Mouse (Mus musculus) CD8-positive naive resting alpha-beta T cell, adult 2 months (primary cell): Measurements from ENCODE around the gene Zfp853.

Experiments
- DNase-seq, 2 experiments: peaks; one replicate each; pipeline ENCODE4 v3.0.0; 2022; ENCODE audit warnings: low read depth in 2 of 2, low spot score in 2 of 2

Gene Zfp853

GRCm38 (mm10) chr5:143293404-143293803 is at the start of gene Zfp853:
Gene Zfp853, minus strand, starts transcription at chr5:143293623.
- DNase-seq, result no peak

DNA sequence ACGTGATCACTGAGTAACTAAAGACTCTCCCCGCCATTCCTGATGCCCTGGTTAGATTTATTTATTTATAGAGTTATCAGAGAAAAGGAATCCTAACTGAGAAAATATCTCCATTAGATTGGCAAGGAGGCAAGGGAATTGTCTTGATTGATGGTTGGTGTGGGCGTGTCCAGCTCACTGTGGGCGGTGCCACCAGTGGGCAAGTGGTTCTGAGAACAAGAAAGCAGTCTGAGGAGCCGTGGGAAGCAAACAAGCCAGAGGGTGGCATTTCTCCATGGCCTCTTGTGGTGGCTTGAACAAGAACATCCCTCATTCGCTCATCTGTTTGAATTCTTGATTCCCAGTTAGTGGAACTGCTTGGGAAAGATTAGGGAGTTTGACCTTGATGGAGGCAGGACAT is 46.2 kb upstream of the Zfp853 start:
- DNase-seq, result no peak

DNA sequence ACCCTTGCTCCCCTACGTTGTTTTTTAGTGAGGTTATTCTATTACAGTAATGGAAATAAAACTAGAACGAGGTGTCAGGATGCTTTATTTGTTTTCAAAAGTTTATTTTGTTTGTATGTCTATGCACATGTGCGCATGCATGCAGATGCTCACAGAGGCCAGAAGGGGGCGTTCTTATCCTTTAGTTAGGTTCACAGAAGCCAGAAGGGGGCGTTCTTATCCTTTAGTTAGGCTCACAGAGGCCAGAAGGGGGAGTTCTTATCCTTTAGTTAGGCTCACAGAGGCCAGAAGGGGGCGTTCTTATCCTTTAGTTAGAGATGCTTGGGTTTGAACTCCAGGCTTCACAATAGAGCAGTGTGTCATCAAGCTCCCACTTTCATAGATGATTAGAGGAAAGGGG is 43.1 kb upstream of the Zfp853 start:
- no peak for DNase-seq

DNA sequence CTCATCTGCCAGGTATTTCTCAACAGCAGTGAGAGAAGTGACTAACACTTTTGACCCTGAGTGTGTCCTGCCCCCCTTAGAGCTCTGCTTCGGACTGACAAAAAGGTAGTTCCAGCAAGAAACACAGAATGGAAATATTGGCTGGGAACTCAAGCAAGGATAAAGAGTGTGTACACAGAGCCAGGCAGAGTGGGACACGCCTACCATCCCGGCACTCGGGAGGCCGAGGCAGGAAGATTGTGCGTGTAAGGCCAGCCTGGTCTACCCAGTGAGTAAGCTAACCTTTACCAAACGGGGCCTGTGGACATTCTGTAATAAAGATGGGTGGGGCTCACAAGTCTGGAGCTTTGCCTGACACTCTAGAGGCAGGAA is 41.7 kb upstream of the Zfp853 start:
- DNase-seq, result no peak

- no peak for DNase-seq
Observed at GRCm38 (mm10) chr5:143334418-143335088, 41.1 kb upstream of the Zfp853 start.

DNA sequence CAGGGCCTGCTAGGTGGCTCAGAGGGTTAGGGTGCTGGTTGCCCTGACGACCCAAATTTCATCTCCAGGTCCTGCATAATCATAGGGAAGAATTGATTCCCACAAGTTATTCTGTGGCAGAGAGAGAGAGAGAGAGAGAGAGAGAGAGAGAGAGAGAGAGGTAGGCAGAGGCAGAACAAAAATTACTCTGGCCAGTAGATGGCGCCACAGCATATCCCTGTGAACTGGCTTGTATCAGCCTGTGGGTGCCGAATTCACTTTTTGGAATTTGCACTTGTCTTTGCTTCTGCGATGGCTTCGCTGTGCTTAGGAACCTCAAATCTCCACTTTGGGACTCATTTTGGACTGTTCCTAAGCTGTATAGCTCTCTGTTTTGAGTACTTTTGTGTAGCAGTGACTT is 40.4 kb upstream of the Zfp853 start:
- peak; percentile 71 to 76 for DNase-seq

DNA sequence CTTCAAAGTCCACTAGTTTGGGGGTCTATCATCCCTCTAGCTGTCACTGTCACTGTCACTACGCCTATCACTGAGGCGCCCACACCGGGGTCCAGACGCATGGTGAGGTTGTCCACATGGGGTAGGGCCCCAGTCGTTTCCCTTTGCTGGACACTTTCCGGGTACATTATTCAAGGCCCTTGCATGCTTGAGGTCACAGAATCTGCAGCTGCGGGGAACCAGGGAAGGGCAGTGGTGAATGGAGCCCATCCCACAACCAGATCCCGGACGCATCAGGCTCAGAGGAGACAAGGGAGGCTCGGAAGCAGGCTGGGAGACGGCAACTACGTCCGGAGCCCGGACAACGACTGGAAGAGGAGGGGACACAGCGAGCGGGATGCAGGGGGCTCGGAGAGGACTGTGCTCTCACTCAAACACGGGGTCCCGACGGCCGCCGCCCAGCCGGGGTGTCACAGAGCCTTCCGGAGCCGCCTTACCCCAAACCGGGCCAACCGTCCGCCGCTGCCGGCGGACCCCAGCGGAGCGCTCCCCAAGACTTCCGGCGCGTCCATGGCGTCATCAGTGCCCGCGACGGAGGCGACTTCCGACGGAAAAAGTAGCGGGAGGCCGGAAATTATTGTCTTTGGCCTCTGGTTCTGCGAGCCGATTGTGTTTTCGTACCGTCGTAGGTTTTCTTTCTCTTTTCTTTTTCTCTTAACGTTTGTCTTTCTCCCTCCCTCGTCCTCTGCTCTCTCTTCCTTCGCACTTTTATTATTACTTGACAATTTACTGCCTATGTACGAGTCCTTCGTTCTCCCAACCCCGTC is 35.5 kb upstream of the Zfp853 start, which contains the start of gene Zdhhc4:
Gene Zdhhc4 (minus strand): TSS at position 567 of the 806 bp plus-strand sequence.
- DNase-seq, result peak; percentile 77 to 86

- DNase-seq, result no peak
Observed at GRCm38 (mm10) chr5:143317288-143317610, 23.8 kb upstream of the Zfp853 start.

DNA sequence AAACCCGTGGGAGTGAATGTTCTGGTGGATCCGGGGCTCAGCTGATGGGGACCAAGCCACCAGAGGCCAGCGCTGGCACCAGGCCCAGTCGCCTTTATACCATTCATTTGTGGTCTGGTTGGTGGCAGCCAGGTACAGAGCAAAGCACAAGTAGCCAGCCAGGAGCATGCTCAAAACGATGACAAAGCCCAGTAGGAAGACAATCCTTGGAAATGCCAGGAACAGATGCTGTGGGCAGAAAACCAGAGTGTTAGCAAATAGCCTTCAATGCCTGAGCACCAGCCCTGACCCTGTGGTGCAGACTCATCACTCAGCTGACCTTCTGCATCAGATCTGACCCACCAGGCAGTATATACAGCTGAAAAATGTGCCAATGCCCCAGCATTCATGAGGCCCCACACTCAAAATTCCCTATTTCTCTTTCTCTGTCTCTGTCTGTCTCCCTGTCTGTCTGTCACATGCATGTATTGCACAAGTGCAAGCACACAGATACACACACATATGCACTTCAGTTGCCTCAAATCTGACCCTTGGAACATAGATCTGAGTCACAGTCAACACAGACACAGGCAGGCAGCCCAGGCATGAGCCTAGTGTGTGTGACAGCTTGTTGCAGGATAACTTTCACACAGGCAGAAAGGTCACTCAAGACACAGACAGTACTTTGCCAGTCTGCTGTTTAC is 23.3 kb upstream of the Zfp853 start:
- DNase-seq, result no peak

DNA sequence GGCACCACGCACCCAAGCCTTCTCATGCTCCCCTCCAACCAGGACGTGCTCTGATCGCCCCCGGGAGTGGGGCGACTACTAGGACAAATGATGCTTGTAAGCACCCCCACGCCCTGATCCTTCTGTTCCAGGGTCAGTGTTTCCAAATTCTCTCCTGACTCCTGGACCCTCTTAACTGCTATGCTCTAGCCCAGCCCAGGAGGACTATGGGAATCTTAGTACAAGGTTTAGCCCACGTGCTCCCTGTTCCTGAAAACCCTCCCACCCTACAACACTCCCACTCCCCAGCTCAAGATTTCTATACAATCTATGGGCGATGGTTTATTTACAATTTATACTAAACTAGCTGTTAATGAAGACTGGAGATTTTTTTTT is 22.1 kb upstream of the Zfp853 start:
- no peak for DNase-seq

DNA sequence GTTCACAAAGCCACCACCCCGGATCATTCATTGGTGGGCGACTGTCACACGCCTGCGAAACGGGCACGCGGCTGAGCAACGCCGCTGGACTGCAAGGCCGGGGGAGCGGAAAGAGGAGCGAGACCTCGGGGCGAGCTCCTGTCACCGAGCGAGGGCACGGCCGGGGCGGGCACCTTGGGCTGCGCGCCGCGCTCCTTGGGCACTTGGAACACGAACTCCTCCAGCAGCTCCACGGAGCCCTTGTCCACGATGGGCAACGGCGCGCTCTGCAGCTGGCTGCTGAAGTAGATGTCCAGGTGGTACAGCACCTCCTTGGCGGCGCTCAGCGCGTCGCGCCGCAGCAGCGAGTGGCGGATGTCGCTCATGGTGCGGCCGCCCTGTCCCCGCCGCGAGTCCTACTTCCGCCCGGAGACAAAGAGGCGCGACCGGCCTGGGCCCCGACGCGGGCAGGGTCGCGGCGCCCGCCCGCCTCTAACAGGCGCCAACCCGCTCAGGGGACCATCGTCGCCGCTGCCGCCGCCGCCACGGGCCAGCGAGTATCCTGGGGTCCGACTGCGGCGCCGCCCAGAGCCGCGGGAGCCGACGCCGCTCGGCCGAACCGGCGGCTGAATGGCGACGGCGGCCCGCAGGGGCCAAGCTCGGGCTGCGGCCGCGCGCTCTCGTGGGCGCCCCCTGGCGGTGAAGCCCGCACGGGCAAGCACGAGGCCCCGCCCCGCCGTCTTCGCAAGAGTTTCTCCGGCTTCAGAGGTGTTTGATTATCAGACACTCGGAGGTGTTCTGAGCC is 21.5 kb upstream of the Zfp853 start, which contains the start of gene E130309D02Rik:
Gene E130309D02Rik (minus strand): TSS at position 631 of the 784 bp plus-strand sequence.
- peak; percentile 92 to 93 for DNase-seq

DNA sequence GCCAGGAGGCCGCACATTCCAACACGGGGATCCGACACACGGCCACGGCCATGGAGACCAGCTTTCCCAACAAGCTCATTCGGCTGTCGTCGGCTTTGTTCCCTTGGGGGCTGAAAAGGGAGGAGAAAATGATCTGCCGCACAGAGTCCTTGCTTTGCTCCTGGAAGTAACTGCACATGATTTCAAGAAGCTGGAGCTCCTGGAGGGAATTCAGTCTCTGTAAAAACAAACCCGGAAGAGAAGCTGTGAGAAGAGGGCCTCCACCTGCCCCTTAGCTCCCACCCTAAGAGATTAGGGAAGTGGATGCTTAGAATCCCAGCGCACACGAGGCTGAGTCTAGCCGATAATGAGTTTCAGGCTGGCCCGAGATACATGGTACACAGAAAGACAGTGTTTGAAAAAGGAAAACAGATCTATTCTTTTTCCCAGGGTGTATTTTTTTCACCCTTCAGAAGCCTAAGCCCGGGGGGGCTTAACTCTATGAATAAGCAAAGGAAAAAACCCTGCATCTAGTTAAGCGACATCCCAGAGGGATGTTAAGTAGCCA is 20.8 kb upstream of the Zfp853 start:
- no peak for DNase-seq

- DNase-seq, result peak; percentile 80 to 85
Observed at GRCm38 (mm10) chr5:143311886-143312285, 18.5 kb upstream of the Zfp853 start.

- DNase-seq, result no peak
Observed at GRCm38 (mm10) chr5:143309916-143310315, 16.5 kb upstream of the Zfp853 start.

- DNase-seq, result no peak
Observed at GRCm38 (mm10) chr5:143308825-143309224, 15.4 kb upstream of the Zfp853 start.

DNA sequence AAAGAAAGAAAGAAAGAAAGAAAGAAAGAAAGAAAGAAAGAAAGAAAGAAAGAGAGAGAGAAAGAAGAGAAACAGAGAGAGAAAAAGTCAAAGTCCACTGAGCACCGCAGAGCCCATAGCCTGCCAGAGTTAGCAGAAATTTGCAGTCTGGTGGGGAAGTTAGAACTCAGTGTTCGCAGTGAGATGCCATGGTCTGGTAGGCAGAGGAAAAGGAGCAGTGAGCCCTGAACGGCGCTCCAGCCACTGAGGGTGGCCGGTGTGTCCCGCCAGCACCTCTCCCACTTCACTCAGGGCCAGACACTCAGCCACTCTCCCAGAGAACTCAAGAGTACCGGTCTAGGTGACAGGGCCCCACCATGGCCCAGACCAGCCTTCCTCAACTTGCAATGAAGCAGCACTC is 10.8 kb upstream of the Zfp853 start:
- no peak for DNase-seq

GRCm38 (mm10) chr5:143301296-143301695 is 7.9 kb upstream of the Zfp853 start:
- no peak for DNase-seq

- peak; percentile 20 to 46 for DNase-seq
Observed at GRCm38 (mm10) chr5:143299686-143300085, 6.3 kb upstream of the Zfp853 start.

DNA sequence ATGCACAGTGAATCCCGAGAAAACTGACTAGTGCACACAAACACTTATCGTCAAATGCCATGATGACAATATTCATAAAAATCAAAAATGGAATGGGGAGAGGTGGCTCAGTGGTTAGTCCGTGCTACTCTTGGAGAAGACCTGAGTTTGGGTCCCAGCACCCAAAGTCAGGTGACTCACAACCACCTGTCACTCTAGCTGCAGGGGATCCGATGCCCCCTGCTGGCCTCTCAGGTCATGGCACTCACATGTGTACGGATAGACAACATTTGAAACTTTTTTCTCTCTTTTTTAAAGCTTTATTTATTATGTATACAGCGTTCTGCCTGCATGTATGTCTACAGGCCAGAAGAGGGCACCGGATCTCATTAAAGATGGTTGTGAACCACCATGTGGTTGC is 5.0 kb upstream of the Zfp853 start:
- DNase-seq, result no peak

DNA sequence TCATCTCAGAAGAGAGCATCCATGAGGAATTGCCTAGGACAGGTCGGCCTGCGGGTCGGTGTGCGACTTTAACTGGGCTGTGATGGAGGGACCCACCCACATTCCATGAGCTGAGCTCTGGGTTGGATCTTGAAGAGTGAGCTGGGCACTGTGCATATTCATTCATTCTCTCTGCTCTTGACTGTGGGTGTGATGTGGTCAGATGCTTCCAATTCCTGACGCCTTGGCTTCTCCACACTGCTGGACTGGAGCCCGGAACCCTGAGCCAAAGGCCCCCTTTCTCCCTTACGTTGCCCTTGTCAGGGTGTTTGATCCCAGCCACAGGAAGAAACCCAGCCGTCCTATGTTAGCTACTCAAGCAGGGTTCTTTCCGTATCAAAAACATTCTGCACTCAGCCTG is 4.6 kb upstream of the Zfp853 start:
- no peak for DNase-seq

GRCm38 (mm10) chr5:143295330-143295729 is 1.9 kb upstream of the Zfp853 start:
- DNase-seq, result no peak
